Mouse (Mus musculus) mesoderm, embryonic 11.5 days (tissue): ENCODE measurements at regions not wholly inside any gene's neighbourhood (a gene's known extent, or its start where the extent isn't known, plus 50 kb on each side); places are given as distances from the start of the nearest gene placed in this dataset.

Experiments used
- DNase-seq: peaks from one replicate; pipeline ENCODE4 v3.0.0-alpha.2; 2012; ENCODE audit warnings: low read depth, low spot score

DNA sequence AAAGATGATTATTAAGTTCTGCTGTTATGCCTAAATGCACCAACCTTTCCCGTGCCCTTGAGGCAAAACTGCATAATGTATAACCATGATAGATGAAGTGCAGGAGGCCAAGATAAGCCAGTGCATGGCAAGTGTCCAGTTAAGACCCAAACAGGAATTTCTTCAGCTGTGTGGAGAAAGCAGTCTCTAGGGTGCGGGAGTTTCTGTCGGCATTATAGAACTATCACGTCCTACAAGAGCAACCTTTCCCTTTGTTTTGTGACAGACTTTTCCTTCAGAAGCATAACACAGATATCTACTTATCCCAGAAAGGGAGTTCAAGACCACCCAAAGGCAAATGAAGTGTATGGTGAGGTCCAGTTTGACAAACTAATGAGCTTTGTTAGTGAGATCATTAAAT, 560.1 kb upstream of the Cdh18 start:
- no peak for DNase-seq

DNA sequence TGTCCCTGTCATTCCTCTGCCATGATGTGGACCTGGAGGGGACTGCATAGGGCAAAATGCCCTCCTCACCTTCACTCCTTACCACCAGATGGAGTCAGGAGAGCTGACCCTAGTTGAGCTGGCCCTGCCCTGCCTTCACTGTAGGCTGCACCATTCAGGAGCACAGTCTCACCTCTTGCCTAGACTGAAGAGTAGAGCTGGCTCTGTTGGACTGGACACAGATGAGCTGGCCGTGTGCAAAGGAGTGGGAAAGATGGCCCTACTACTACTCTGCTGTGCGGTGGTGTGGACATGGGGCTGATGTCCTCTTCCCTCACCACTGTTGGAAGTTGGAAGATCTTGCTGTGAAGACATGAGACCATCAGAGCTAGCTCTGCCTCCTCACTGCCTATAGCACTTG, 555.5 kb upstream of the Cdh18 start:
- no peak for DNase-seq

DNA sequence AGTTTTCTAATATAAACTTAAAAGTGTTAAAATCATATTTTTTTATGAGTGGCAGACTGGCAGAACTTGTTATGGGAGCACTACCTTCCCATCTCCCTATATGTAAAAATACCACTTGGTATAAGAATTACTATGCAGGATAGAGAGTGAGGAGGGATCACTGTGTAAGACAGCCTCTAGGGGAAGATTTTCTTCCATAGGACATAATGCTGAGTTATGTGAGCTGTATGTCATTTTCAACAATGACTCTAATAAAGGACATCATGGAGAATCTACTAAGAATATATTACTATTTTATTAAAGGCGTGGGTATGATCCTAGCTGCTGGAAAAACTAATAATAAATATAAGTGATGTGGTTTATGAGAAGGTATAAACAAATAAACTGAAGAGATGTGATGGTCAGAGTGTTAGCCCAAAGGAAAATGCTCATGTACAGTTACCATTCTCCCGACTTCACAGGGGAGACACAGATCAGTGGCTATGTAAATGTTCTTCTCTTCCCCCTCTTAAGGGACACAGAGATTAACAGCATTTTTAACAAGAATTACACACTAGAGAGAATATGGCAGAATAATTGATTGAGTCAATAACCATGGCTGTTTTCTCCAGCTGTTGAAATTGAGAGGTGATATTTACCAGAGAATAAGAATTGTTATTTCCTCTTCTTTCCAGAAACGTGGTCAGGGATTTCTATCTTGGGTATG, 553.5 kb upstream of the Cdh18 start:
- DNase-seq: no peak

DNA sequence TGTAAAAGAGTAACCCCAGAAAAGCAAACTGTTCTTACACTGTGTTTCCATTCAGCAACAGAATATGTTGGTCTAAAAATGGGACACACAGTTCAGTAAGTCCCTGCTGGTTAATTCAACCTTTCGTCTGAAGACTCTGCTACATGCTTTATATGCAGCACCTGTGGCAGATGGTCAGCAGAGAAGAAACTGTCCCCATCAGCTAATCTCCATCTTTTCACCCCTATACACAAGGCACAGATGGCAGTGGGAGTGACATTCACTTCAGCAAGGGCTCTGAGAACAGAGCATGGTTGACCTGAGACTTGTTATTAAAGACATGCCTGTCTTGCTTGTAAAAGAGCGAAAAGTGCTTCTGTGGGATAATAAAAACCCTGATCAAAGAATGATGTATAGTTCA, 528.8 kb upstream of the Cdh18 start:
- DNase-seq: no peak

DNA sequence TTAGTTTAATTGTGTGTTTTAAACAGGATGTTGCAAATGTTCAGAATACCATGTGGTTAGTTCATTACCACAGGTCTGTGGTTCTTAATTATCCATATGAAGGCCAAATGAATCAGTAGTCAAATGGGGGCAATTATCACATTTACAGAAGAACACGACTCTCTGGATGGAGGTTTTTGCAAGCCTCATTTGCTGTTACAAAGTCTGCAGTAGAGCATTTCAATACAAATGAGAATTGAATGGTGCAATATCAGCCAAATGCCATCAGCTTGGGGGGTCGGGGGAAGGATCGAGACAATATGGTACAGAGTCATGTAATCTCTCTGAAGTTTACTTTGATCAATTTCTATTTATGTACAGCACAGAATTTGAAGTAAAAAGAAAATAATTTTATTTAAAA, 518.6 kb upstream of the Cdh18 start:
- peak; percentile 6 for DNase-seq

DNA sequence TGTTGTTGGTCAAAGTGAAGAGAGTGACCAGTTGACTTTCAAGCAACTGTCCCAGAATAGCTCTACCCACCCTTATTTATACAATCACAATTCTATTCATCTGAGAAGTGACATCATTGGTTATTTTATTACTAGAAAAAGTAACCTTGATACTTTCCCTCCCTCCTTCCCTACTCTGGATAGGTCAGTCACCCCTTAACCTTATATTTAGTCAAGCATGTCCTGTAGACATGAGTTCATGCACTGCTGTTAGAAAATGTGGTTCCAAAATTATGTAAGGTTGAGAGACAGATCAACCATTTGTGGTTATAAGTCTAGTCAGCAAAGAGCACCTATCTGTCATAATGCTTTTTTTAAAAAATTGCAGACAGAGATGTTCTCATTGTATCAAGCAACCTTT, 502.4 kb upstream of the Cdh18 start:
- DNase-seq: no peak

DNA sequence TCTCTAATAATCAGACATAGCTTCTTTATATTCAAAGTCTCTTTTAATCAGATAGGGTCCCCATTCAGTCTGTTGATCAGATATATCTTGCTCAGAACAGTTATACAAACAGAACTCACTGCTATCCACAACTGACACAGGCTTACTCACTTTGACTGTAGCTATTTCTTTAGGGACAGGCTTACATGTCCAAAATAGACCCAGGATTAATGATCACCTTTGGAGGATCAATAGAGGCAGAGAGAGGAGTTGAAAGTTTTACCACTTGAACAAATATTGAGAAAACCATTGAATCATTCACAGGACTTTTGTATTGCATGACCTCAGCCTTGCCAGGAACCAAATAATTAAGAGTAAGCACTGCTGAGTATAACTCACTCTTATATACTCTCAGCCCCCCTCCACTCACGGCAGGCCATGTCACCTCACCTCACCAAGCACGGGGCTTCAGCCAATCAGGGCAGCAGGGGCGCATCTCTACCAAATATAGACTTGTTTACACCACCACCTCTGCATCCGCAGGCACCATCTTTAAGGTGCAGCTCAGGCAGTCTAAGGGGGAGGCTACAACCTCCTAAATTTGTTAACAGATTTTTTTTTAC, 501.8 kb upstream of the Cdh18 start:
- DNase-seq: no peak

DNA sequence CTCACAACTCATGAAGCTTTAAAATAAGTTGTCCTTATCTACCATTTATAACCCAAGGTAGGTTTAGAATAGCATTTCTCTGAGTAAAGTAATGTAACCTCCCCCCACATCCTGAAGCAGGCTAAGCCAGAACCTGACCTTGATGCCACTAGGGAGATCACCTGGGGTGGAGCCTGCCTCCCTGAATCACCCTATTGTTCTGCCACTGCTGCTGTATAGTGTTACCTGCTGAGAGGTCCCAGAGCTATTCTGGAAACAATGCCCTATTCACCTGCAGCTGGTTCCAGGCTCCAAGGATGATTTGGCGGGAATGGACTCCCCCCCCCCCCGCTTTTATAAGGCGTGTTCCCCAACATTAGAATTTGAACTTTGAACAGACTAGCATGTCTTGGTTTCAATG, 462.0 kb upstream of the Cdh18 start:
- DNase-seq: no peak

DNA sequence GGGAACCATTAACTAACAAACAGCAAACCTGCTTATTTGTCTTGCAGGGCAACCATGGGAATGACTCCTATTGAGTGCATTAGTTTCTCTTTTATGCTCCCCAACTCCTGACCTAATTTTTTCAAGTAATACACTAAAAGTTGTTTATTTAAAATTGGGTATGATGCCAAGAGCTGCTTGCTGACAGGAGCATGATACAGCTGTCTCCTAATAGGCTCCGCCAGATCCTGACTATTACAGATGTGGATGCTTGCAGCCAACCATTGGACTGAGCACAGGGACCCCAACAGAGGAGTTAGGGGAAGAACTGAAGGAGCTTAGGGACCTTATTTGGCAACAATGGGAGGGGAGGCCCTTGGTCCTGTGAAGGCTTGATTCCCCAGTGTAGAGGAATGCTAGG, 427.1 kb upstream of the Cdh18 start:
- DNase-seq: no peak

DNA sequence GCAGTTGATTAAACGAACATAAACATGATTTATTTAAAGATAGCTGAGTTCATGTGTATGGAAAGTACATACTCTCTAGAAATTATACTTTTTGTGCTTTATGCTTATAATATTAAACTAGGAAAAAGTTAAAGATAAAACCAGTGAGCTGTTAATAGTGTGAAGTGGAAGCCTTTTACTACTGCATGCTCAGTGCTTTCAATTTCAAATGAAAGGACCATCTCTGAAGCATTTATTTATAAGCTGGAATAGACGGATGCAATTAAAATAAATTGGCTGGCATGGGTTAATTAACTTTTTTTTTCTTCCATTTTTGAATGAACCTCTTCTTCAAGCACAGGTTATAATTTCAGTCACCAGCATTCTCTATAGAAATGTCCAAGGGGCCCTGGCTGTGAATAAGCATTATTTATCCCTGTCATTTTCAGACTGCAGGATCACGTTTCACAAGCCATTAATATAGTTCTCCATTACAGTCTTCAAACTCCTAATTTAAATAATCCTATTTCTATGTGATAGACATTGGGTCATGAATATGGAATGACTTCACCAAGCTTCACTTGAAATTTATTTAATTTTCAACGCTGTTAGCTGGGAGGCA, 396.8 kb upstream of the Cdh18 start:
- DNase-seq: no peak

DNA sequence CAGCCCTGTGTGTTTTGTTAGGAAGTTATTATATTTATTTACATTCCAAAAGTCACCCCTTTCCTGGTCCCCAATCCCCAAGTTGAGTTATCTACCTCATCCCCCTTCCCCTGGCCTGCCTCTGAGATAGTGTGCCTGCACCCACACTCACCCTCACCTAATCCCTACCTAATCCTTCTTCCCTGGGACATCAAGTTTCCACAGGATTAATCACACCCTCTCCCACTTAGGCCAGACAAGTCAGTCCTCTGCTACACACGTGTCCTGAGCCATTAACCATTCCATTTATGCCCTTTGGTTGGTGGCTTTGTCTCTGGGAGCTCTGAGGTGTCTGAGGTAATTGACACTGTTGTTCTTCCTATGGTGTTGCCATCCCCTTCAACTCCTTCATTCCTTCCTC, 396.1 kb upstream of the Cdh18 start:
- DNase-seq: no peak

DNA sequence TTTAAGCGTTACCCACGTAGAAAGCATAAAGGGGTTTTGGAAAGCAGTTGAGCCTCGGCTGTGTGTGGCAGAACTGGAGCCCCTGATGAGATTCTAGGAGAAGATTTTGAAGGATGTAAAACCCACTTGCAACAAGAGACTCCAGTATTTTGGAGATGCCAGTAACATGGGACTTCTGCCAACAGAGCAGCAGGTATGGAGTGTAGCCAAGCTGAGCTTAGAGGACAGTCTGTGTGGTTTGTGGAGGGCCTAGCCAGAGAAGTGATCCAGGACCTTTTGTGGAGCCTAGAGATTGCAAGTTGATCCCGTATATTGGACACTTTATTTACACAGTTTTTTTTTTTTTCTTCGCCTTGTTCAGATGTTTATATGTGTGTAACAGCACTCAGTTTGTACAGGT, 378.5 kb upstream of the Cdh18 start:
- DNase-seq: no peak

DNA sequence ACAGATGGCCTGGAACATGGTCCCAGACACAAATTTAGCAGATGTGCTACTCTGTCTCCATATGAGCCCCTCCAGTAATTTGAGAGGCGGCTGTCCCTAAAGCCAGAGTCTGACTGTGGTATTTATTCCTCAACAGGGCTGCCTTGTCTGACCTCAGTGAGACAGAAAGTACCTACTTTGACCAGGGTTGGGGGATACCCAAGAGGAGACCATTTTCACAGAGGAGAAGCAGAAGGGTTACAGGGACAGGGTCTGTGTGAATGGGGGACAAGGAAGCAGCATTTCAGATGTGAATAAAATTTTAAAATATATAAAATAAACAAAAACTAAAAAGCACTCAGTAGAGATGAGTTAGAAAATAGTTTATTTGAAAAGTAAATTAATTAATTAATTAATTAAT, 339.8 kb upstream of the Cdh18 start:
- DNase-seq: peak; percentile 2

DNA sequence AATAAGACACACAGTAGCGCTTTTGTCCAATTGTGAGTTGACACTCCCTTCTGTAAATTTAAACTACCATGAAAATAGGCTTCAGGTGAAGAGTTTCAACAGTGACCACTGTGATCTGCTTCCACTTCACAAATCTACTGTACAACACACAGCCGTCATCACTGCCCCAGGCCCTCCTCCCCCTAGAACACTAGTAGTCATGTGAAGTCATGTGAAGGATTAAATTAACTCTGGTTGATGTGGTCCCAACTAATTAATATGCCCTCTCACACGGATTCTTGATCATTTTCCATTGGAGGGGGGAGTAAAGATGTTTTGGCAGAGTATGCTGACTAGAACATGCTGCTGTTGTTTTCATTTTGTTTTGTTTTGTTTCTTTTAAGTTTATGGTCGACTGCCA, 316.2 kb upstream of the Cdh18 start:
- no peak for DNase-seq

DNA sequence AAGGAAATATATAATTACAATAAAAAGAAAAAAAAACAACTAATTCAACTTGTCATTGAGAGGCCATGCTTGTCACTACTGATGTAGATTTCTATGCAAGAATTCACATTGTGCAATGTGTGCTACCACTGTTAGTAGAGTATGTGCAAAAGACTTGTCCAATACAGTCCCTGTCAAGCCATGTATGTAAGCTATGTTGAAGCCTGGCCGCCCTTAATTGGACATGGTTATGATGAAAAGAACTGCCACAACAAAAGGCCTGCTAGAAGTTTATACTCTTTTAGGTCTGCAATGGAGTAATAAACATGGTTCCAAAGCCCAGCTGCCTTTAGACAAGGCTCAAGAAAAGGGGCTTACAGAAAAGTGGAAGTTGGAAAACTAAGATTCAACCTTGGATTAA, 267.9 kb upstream of the Cdh18 start:
- no peak for DNase-seq

DNA sequence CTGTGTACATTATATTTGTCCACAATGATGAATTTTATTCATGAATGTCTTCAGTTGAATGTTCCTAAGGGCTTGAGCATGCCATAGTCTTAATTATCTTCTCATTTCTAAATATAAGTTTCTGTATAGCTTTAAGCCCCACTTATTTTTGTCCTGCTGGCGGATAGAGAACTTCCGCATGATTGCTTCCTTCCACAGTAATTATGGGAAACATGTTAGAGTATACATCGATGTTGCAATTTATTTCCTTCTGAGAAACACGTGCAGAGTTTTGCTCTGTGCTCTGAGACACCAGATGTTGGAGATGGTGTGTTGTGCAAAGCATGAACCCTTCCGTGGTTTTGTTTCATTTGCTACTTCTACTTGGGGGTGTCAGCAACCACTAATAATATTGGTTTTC, 237.8 kb upstream of the Cdh18 start:
- no peak for DNase-seq

DNA sequence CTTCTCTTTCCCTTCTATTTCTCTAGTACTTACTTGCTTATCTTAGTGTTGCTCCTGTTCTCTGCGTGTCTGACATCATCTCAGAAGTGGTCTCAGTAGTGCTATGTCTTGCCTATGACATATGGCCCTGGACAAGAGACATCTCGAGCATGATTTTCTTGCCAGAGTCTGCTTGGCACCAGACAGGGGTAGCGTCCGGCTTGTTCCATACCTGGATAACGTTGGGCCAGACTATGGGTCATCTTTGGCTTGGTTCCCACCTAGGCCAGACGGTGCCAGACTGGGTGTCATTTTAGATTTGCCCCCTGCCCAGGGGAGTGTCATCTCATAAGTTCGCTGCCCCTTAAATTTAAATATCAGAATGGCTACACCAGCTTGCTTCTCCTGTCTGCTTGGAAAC, 229.8 kb upstream of the Cdh18 start:
- DNase-seq: no peak

DNA sequence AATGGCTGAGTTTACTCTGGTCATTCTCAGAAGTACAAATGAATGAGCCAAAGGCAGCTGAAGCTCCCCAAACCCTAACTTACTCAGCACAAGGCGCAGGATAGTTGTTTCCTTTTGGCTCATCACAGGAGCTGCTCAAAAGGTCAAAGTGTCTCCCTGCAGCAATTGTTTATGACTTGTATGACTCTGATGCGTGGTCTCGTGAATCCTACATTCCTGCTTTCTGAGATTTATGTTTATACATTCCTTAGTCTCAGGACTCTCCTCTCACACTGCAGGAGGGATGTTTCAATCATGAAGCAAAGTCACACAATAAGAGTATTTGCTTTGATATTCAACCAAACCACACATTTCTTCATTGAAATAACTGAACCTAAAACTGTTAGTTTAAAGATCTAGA, 209.9 kb upstream of the Cdh18 start:
- peak; percentile 49 for DNase-seq

DNA sequence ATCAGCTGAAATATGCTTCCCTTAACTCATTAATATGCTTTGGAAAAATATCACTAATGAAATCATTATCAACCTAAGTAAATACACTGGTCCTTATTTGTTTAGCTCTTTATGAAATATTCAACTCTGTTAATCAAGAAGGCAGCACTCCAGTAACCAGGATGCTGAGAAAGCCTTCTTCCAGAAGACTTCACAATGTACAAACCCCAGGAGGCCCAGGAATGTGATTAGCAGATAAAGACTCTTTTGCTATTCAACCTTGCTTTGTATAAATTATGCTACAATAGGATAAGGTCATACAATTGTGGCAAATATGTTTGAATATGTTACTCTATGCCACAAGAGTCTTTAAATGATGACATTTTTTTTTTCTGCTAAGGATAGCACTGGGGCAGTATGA, 204.5 kb upstream of the Cdh18 start:
- no peak for DNase-seq

DNA sequence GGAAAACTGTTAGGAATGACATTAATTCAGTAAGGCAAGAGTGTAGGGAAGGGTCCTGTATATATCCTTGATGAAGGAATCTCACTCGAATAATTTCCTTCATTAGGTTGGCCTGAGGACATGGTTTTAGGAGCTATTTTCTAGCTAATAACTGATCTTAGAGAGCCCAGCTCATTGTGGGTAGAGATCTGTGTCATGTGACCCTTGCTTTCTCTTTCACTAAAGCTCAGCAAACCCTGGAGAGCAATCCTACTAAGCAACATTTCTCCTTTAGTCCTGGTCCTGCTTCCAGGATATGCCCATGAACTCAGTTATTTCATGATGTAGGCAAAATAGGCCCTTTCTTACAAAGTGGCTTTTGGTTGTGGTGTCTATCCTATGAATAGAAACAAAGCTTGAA, 197.3 kb upstream of the Cdh18 start:
- no peak for DNase-seq
